11 mouse cellular contexts compared by ENCODE assay signal in the genomic region with DNA sequence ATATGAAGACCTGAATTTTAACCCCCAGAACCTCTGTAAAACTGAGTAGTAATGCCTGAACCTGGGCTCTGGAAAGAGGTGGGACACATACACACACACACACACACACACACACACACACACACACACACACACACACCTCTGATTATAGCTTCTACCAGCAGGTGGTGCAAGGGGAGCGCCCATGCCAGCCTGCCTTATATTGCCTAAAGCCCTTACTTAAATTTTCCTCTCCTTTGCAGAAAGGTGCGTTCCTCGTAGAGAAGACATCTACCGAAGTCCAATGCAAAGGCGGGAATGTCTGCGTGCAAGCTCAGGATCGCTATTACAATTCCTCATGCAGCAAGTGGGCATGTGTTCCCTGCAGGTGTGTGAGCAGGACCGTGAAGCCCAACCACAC. TPM values are rescaled to one million over a fixed set of nuclear protein-coding genes. Genes with fewer than 3 reads are reported as not detected.
DNase-seq lines count a peak whose midpoint lies in the region; ATAC-seq and TF ChIP-seq lines count a peak whose summit lies in the region.
"Had no signal": no experiment of that assay in that cellular context is flagged by ENCODE, and none has a peak within 500 bp of the region (broad histone marks: within the 10 kb centered on the region; RNA-seq: fewer than 3 reads in every experiment).

No protein-coding gene starts in this region.

- no peak for TF ChIP-seq CTCF in gastrocnemius, adult 2 months (IDR thresholded peaks at IDR 0.05)

- no peak overlapping the region for H3K4me3 ChIP-seq in gastrocnemius, adult 2 months
- H3K4me3 ChIP-seq: embryonic facial prominence, embryonic 15.5 days had no signal

- intact Hi-C loops in left cerebral cortex, postnatal 10 days (cut with DNase I), result no loop called here
- intact Hi-C loops in gastrocnemius, adult 2 months (cut with DNase I), result no loop called here

- no peak overlapping the region for H3K27ac ChIP-seq in gastrocnemius, adult 2 months
- H3K27ac ChIP-seq: embryonic facial prominence, embryonic 15.5 days had no signal

- ATAC-seq in megakaryocyte-erythroid progenitor cell, adult 5-6 weeks (replicated peaks; ENCODE audit: low FRiP score, low TSS enrichment, poor library complexity, severe bottlenecking), result 0 out of 2 replicates have a peak, but pooled peaks have one; percentile 36
- no peak for ATAC-seq in granulocyte monocyte progenitor cell, adult 5-6 weeks (replicated peaks; ENCODE audit: poor library complexity, severe bottlenecking)

- DNase-seq in kidney, adult 9 months, result peak; percentile 23
- no peak for DNase-seq in kidney, adult 11 months
- DNase-seq in A20 (ENCODE audit: low read depth, low spot score) (peak; percentile 48), NIH3T3 (ENCODE audit: low read depth) (peak; percentile 17)
- DNase-seq in left cerebral cortex, postnatal 10 days (ENCODE audit: extremely low spot score in 1 of 2, low spot score in 2 of 2), result no peak
- no peak for DNase-seq in gastrocnemius, adult 2 months
- DNase-seq: adrenal gland, postnatal 25 days; cerebellum, postnatal 10 days had no signal

RNA-seq across cellular contexts. Expression of gene Il12b, which starts 12.4 kb away (rescaled TPM):
- total RNA-seq in megakaryocyte-erythroid progenitor cell, adult 5-6 weeks (2014; fragmentation: Nextera tagmentation), result not detected in 2 replicates
- total RNA-seq in megakaryocyte-erythroid progenitor cell, adult 5-6 weeks (2017), result not detected in 2 replicates
- total RNA-seq in left cerebral cortex, postnatal 10 days (2021), result not detected
- not detected for total RNA-seq in gastrocnemius, adult 2 months (2021)
- total RNA-seq in granulocyte monocyte progenitor cell, adult 5-6 weeks (2014; fragmentation: Nextera tagmentation), result not detected in 2 replicates
- not detected in 2 replicates for total RNA-seq in granulocyte monocyte progenitor cell, adult 5-6 weeks (2017)
- total RNA-seq: adrenal gland, postnatal 25 days had no signal

RNA-seq across cellular contexts. Expression of gene Ublcp1, which starts 58.0 kb away (rescaled TPM):
- total RNA-seq in megakaryocyte-erythroid progenitor cell, adult 5-6 weeks (2014; fragmentation: Nextera tagmentation), result 51.7 and 58.8 TPM in 2 replicates
- 122 and 125 TPM in 2 replicates for total RNA-seq in megakaryocyte-erythroid progenitor cell, adult 5-6 weeks (2017)
- 10 to 100 TPM; 33.7 to 37.9 TPM for total RNA-seq in left cerebral cortex, postnatal 10 days (2021)
- total RNA-seq in gastrocnemius, adult 2 months (2021), result 10 to 100 TPM; 24.6 to 30.2 TPM
- 8.4 and 9.3 TPM in 2 replicates for total RNA-seq in granulocyte monocyte progenitor cell, adult 5-6 weeks (2014; fragmentation: Nextera tagmentation)
- 4.7 and 12.6 TPM in 2 replicates for total RNA-seq in granulocyte monocyte progenitor cell, adult 5-6 weeks (2017)

Comparison
In these comparisons a context has a peak if more than half of its experiments do, and no peak if none do; other contexts are left out.
1. DNase-seq: peak in kidney, adult 9 months (single experiment), A20 (single experiment) and NIH3T3 (single experiment); none in kidney, adult 11 months (single experiment), left cerebral cortex, postnatal 10 days (0 of 2) and gastrocnemius, adult 2 months (single experiment).